Mouse (Mus musculus) brown adipose tissue, adult 24 weeks (tissue): ENCODE results near the gene Auts2. TPM values are rescaled to one million over a fixed set of nuclear protein-coding genes. Genes with fewer than 3 reads are reported as not detected.
A peak's percentile ranks its signal among the peaks of the same experiment; 100 is the strongest.

ENCODE experiments used
- H3K27ac ChIP-seq: fragments of 200-500 bp; replicated peaks from 2 replicates; pipeline ENCODE4 v1.5.1; 2012; ENCODE audit warnings: low read depth, mild to moderate bottlenecking, low read length
- H3K4me1 ChIP-seq: fragments of 200-500 bp; 2 replicates; pipeline ENCODE4 v1.6.1; 2012; ENCODE audit warnings: low read length, mixed read lengths; ENCODE audit not compliant: control insufficient read depth, insufficient read depth, insufficient read length
- H3K4me3 ChIP-seq: fragments of 200-500 bp; 2 replicates; pipeline ENCODE4 v1.5.1; 2012; ENCODE audit warnings: low read depth, mild to moderate bottlenecking, low read length, moderate library complexity; ENCODE audit not compliant: insufficient read depth
- polyA plus RNA-seq: library from polyadenylated mRNA; stranded (reverse); fragments of >200 nt; gene quantifications from 2 replicates; pipeline ENCODE4 v1.2.4, GENCODE M21; 2012; ENCODE audit not compliant: missing spikeins, insufficient read depth, insufficient read length

Gene Auts2
- polyA plus RNA-seq, 1 experiment = 2.4 TPM

DNA sequence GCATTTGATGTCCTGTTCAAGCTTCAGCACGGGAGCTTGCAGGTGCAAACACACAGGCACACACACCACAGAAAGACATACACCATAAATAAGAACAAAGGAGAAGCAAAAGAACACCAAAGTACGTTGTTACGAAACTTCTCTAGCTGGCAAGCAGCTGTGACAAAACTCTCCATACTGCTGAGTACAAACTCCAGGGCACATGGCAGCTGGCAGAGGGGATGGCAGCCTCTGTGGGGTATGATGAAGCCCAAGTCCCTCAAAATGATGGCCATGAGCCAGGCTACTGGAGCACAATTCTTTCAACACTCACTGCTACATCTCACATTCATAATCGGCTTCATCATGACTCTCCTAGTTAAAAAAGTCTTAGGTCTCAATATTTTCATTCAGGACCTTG, 721.7 kb downstream of the Auts2 start:
- Histone ChIP-seq H3K4me3 (no peak overlapping the region), H3K27ac (no peak overlapping the region), H3K4me1 (0 out of 2 replicates have a peak, but pooled peaks cover 2% of the 10 kb centered on the region)

DNA sequence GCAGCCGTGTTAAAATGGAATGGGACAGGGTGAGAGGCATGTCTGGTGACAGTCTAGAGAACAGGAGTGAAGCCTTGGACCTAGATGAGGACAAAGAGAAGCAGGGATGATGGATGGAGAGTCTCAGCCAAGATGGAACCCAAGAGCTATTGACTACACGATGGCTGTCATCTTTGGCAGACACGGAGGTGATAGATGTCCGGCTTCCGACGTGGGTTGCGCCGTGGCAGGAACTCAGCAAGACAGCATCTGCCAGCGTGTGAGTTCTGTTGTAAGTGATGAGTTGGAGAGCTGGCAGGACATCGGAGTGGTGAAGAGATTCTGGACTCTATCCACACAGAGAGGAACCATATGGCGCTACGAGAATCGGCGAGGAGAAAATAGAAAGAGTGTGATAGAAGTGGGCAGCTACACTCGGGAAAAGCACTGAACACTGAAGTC, 723.9 kb downstream of the Auts2 start:
- Histone ChIP-seq H3K27ac (no peak overlapping the region), H3K4me1 (peaks cover 4% of the 10 kb centered on the region; the same call in 1 of the 2 replicates), H3K4me3 (no peak overlapping the region)

DNA sequence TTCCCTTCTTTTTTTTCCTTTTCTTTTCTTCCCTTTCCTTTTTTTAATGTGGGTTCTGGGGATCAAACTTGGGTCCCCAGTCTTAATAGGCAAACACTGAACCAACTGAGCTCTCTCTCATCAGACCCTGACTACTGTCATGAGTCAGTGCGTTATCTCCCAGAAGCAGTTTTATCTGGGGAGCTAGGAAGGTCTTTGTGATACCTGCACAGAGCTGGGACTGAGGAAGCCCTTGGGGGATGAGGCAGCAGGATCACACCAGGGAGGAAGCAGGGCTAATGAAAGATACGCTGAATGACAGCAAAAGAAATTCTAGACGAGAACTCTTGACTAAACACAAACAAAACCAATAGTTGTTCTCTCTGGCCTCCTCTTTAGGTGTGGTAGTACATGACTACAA, 727.6 kb downstream of the Auts2 start:
- Histone ChIP-seq H3K4me3 (no peak overlapping the region), H3K4me1 (peaks cover 5% of the 10 kb centered on the region), H3K27ac (no peak overlapping the region)

DNA sequence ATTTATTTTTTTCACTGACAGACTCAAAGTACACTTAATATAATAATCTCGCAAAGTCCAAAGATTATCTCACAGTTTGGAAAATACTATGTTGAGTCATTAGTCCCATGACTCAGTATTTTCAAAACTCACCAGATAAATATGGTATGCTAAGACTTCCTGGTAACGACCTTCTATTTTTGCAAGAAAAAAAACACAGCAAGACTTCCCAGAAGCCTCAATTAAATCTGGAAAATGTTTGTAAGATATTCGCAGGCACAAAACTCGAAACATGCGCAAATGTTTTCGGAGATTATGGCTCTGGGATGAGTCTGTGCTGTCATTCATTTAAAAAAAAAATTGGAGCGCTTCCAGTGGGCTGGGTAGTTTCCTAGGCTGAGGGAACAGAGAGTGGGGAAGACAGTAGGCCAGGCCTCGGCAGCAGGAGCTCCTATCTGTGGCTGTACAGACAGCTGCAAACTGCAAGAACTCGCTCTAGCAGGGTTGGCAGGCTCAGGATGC, 728.6 kb downstream of the Auts2 start:
- Histone ChIP-seq H3K27ac (peak overlapping the region; percentile 5; the same call in 1 of the 2 replicates), H3K4me3 (no peak overlapping the region), H3K4me1 (peaks cover 5% of the 10 kb centered on the region)

DNA sequence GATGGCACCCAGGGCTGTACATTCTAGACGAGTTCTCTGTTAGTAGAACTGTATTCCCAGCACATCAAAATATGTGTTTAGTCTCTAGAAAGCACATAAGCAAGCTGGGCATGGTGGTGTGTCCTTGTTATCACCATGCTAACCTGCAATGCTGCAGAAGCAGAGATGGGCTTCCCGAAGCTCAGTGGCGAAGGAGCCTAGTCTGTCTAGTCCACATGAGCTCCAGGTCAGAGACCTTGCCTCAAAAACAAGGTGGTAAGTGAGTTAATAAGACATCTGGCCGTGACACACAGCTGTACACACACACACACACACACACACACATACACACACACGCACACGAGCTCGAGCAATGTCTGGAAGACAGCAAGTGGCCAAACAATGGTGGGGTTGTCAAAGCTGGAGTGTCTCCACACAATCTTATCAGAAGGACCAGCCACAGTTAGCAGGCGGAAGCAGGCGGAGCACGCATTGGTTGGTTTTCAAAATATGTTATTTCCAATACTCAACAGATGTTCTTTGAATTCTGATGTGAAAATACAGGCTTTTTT, 729.1 kb downstream of the Auts2 start:
- H3K27ac ChIP-seq = peak overlapping the region; percentile 62
- H3K4me1 ChIP-seq = peaks cover 5% of the 10 kb centered on the region
- no peak overlapping the region for H3K4me3 ChIP-seq

DNA sequence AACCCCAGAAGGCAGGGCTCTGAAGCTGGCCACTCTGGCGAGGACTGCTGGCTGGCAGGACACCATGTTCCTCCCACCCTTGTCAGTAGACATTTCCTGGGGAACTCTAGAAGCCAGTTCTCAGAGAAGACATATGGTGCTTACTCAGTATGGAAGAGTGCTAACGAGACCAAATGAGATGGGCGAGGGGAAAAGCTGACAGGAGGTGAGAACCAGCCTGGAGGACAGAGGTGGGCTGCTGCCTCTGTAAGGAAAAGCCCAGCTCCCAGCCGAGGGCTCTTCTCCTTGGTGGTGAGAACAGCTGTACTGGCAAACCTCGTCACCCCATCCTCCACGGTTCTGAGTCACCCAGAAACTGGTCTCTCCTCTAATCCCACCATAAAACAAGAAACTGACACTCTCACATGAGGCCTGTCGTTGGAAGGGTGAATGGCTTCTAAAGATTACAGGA, 729.8 kb downstream of the Auts2 start:
- H3K4me1 ChIP-seq = peaks cover 5% of the 10 kb centered on the region
- H3K27ac ChIP-seq = no peak overlapping the region
- H3K4me3 ChIP-seq = no peak overlapping the region

DNA sequence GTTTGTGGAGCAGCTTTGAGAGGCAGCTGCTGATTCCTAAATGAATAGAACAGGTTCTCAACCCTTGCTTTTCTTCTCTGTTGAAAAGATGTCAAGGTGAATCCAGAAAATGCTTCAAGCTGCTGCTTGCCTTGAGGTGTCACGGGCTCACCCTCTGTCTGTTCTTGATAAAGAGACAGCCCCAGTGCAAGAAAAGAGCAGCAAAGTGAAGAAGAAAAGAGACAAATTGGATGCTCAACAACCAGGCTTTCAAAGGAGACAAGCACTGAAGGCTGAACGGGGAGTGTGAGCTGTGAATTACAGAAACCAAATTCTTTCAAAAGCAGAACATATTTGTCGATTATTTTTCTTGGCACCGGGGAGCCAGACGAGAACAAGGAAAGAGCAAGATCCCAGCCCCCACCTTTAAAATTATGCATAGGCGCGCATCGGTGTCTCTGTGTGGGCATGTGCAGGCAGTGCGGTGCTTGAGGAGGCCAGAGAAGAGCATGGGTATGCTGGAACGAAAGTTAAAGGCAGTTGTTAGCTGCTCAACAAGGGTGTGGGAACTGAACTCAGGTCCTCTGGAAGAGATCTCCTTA, 730.6 kb downstream of the Auts2 start:
- Histone ChIP-seq H3K27ac (no peak overlapping the region), H3K4me3 (no peak overlapping the region), H3K4me1 (peaks cover 5% of the 10 kb centered on the region)

DNA sequence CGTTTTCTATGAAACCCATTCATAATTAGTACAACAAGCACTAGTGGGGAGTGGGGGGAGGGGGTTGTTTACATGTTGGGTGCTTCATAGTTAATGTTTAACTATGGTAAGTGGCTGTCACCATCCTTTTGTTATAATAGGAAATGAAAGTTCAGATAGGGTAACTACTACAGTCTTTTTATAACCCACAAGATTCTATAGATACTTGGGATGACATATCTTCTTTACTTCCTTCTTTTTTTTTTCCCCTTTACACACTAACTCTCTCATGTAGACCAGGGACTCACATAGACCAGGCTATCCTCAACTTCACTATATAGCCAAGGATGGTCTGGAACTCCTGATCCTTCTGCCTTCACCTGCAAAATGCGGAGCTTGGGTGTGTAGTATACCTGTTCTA, 736.8 kb downstream of the Auts2 start:
- H3K4me1 ChIP-seq = no peaks in the 10 kb centered on the region
- no peak overlapping the region for H3K27ac ChIP-seq
- no peak overlapping the region for H3K4me3 ChIP-seq

DNA sequence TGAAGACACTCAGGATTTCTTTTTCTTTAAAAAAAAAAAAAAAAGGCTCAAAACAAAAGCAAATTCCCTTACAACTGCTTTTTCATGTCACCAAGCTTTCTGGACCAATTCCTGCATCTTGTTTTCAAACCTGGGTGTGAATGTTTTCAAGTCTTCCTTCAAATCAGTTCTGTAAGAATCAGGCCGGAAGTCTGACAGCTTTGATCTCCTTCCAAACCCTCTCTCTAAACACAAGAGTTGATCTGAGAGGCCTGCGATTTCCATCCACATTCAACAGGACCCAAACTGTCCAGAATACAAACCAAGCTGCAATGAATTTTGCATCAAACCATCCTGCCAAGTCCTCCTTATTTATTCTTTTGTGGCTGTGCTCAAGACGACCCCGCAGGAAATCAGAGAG, 737.9 kb downstream of the Auts2 start:
- no peaks in the 10 kb centered on the region for H3K4me1 ChIP-seq
- no peak overlapping the region for H3K4me3 ChIP-seq
- no peak overlapping the region for H3K27ac ChIP-seq

DNA sequence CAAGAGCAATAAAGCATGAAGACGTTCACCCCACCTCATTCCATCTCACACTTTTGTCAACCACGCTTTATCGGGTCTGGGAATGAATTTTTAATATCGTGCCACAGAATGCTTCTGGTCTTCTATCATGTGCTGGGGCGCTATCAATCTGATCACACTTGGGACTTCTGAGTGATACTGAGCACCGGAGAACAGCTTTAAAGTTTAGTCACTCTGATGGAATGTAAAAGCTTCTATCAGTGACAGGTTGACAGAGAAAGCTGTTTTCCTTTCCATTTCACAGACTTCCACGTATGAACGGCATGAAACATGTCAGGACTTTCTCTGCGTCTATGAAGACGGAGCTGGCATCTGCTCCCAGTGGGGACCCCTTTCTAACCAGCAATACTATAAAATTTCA, 739.5 kb downstream of the Auts2 start:
- Histone ChIP-seq H3K4me3 (no peak overlapping the region), H3K4me1 (no peaks in the 10 kb centered on the region)

DNA sequence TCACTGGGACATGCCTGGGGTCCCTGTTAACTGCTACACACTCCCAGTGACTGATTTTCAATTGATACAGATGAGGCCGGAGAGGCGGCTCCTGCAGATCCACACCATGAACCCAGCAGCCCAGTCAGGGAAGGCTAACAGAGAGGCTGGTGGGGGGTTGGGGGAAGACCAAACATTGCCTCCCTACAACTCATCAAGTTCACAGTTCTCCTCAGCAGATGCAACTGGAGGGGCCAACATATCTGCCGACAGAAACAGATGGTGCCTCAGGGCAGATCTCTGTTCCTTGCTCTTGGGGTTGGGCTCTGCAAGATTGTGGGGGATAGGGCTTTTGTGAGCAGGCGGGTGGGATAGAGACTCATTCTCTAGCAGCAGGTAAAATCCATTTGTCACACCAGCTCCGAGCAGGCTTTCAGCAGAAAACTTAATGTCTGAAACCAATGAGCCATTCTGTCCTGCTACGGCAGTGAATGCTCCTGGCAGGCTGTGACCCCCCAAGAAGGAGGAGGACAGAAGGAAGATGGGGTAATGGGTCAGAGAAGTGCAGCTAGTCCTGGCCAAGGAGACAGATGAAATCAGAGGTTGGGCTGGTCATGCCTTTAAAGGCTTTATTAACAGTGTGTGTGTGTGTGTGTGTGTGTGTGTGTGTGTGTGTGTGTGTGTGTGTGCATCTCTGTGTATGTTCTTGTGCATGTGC, 740.7 kb downstream of the Auts2 start:
- H3K4me3 ChIP-seq = no peak overlapping the region
- H3K4me1 ChIP-seq = no peaks in the 10 kb centered on the region

More for the DNA sequence above, 739.5 kb downstream of the Auts2 start:
- H3K27ac ChIP-seq = no peak overlapping the region

DNA sequence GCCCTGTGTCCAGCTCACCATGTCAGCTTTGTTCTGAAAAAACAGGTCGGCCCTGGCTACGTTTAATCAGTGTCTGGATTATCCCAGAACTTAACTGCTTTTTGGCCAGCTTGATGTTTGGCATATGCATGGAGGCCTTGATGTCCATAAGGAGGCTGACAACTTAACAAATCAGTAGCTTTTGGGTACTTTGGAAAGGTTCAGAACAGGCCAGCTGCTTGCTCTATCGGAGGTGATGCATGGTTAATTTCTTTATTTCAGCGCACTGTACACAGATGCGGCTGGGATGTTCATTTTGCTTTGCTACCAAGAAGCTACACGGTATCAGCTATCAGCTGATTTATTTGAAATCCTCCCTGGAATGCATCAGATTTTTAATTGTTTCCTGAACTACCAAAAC, 741.2 kb downstream of the Auts2 start:
- Histone ChIP-seq H3K4me1 (no peaks in the 10 kb centered on the region), H3K4me3 (no peak overlapping the region), H3K27ac (no peak overlapping the region)

More for the DNA sequence above, 740.7 kb downstream of the Auts2 start:
- no peak overlapping the region for H3K27ac ChIP-seq

DNA sequence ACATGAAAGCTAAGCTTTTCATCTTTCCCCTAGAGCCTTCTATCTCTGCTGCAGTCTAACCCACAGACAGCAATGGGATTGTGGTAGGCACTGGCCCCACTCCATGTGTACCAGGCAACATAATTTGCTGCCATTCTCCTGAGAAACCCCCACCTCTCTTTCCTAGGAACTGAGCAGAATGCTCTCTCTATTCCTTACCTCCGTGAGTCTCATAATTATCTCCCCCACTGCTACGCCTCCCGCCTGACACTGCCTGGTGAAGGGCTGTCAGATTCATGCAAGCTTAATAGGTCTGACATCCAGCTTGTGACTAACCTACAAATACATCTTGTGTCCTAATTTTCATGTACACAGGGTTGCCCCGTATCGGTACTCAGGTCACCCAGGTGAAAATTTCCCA, 744.8 kb downstream of the Auts2 start:
- Histone ChIP-seq H3K4me1 (no peaks in the 10 kb centered on the region), H3K27ac (no peak overlapping the region), H3K4me3 (no peak overlapping the region)

DNA sequence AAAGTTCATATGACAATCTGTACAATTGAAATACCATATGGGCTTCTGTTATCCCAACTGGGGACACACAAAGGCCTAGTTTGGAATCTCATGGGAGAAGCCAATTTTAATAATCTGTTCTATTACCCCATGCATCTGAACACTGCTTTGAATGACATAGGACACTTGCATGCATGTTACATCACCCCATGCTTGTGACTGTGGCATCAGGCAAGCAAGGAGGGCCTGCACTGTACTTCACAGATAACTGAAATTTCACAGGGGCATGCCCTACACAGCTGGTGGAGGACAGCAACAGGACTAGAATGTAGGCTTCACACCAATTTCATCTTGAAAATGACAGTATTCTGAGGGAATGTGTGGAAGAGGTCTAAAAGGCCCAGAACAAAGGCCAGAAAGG, 746.1 kb downstream of the Auts2 start:
- no peak overlapping the region for H3K4me3 ChIP-seq
- H3K27ac ChIP-seq = no peak overlapping the region
- H3K4me1 ChIP-seq = no peaks in the 10 kb centered on the region

DNA sequence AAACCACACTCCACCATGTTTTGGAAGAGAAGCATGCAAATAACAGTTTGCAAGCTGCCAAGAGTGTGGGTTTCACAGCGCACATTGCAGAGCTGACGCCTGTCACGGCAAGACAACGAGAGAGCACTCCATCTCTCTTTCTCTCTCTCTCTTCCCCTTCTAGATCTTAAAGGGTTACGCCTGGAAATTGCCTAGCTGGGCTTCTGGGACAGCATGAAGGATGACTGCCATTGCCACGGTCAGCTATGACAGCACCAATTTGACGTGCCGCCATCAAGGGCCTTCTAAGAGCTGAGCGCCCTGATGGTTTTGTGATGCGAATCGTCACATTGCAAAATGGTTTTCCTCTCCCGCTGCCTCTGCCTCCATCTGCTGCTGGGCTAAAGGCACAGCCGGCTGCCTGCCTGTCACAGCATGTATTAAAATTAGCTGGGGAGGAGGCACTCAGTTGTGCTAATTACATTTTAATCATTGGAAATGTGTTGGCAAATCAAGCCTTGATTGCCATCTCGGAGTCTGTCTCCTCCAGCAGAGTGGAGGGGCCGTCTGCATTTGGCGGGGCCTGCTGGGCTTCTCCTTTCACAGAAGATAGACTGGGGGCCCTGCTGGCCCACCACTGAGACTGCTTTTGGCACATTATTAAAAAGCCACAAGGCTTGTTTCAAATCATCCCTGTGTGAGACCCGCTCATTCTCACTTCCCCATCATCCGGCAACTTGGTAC, 748.6 kb downstream of the Auts2 start:
- Histone ChIP-seq H3K27ac (no peak overlapping the region), H3K4me3 (no peak overlapping the region), H3K4me1 (no peaks in the 10 kb centered on the region)
